Mouse (Mus musculus): ENCODE measurements around the gene Pou4f1. TPM values are rescaled to one million over a fixed set of nuclear protein-coding genes. Genes with fewer than 3 reads are reported as not detected.

Pou4f1 gene
- 0.31 and 0.57 TPM in 2 replicates for polyA plus RNA-seq (2012; ENCODE audit: low replicate concordance)

GRCm38 (mm10) chr14:104467966-104468622, at the start of gene Pou4f1:
Gene Pou4f1, minus strand, starts transcription at chr14:104467999.

Other genes with a start within 250 kb of the Pou4f1 start
- 0.26 and 0.36 TPM in 2 replicates for gene Rnf219, start 54.6 kb upstream of the Pou4f1 start, polyA plus RNA-seq (2012; ENCODE audit: low replicate concordance)

All from leukemia stem cell, adult 10-12 weeks (primary cell).